In genomic region chr5:136965210-136965609, GRCm38 (mm10) we compare ENCODE assay signal across 14 mouse cellular contexts. TPM values are rescaled to one million over a fixed set of nuclear protein-coding genes. Genes with fewer than 3 reads are reported as not detected.
DNase-seq lines count a peak whose midpoint lies in the region; ATAC-seq and TF ChIP-seq lines count a peak whose summit lies in the region.
"Had no signal": no experiment of that assay in that cellular context is flagged by ENCODE, and none has a peak within 500 bp of the region (broad histone marks: within the 10 kb centered on the region; RNA-seq: fewer than 3 reads in every experiment).

No protein-coding gene starts in this region.

- H3K4me1 ChIP-seq in kidney, embryonic 16.5 days (ENCODE audit: insufficient read depth, low read length), result peaks cover 47% of the 10 kb centered on the region
- H3K4me1 ChIP-seq in heart, postnatal 0 days (ENCODE audit: control insufficient read depth, insufficient read depth), result peaks cover 22% of the 10 kb centered on the region; the same call in 1 of the 2 replicates
- H3K4me1 ChIP-seq in forebrain, embryonic 15.5 days, result peaks cover 17% of the 10 kb centered on the region

- no peak overlapping the region for H3K4me2 ChIP-seq in kidney, embryonic 16.5 days (replicated peaks; ENCODE audit: low read depth, low read length)
- no peak overlapping the region for H3K4me2 ChIP-seq in heart, postnatal 0 days (ENCODE audit: low read depth, low read length)
- no peak overlapping the region for H3K4me2 ChIP-seq in forebrain, embryonic 15.5 days (replicated peaks)
- H3K4me2 ChIP-seq: neural tube, embryonic 12.5 days had no signal

- peak overlapping the region; percentile 10; the same call in 1 of the 2 replicates for H3K9ac ChIP-seq in kidney, embryonic 16.5 days (replicated peaks; ENCODE audit: low read length)
- H3K9ac ChIP-seq in heart, postnatal 0 days (replicated peaks; ENCODE audit: low read depth, low read length), result no peak overlapping the region
- no peak overlapping the region for H3K9ac ChIP-seq in forebrain, embryonic 15.5 days (replicated peaks)
- H3K9ac ChIP-seq: neural tube, embryonic 12.5 days had no signal

- peak; percentile 33 for DNase-seq in cerebellum, adult 11-12 months
- DNase-seq in cerebellum, postnatal 4 days (ENCODE audit: low spot score in 2 of 2), result no peak
- no peak for DNase-seq in kidney, adult 8-10 months
- no peak for DNase-seq in heart, postnatal 0 days (ENCODE audit: low spot score)
- DNase-seq in spleen, postnatal 10 days (ENCODE audit: low spot score in 2 of 2), result peak; percentile 64 to 69
- DNase-seq in adrenal gland, postnatal 4 days (ENCODE audit: low spot score in 2 of 2), result no peak
- DNase-seq: adrenal gland, postnatal 36 days; gastrocnemius, postnatal 25 days had no signal

- no peak for TF ChIP-seq CTCF in heart, postnatal 0 days (IDR thresholded peaks at IDR 0.05; ENCODE audit: low read depth)

- TF ChIP-seq EP300 in heart, postnatal 0 days (IDR thresholded peaks at IDR 0.05; ENCODE audit: low read depth), result no peak

- H3K36me3 ChIP-seq in kidney, embryonic 16.5 days (ENCODE audit: insufficient read depth, low read length), result peaks cover 21% of the 10 kb centered on the region
- peaks cover 34% of the 10 kb centered on the region for H3K36me3 ChIP-seq in heart, postnatal 0 days (replicated peaks; ENCODE audit: control insufficient read depth, insufficient read depth, low read length)
- H3K36me3 ChIP-seq in forebrain, embryonic 15.5 days, result peaks cover 33% of the 10 kb centered on the region

- H3K27ac ChIP-seq in kidney, embryonic 16.5 days (ENCODE audit: low read length), result peak overlapping the region; percentile 92
- H3K27ac ChIP-seq in heart, postnatal 0 days (ENCODE audit: low read depth), result peak overlapping the region; percentile 85; the same call in 1 of the 2 replicates
- no peak overlapping the region for H3K27ac ChIP-seq in forebrain, embryonic 15.5 days (replicated peaks)
- H3K27ac ChIP-seq: neural tube, embryonic 12.5 days had no signal

- no peaks in the 10 kb centered on the region for H3K9me3 ChIP-seq in kidney, embryonic 16.5 days (ENCODE audit: low read length)
- no peaks in the 10 kb centered on the region for H3K9me3 ChIP-seq in heart, postnatal 0 days (replicated peaks; ENCODE audit: control insufficient read depth, low read length)
- no peaks in the 10 kb centered on the region for H3K9me3 ChIP-seq in forebrain, embryonic 15.5 days
- H3K9me3 ChIP-seq: forebrain, embryonic 10.5 days; megakaryocyte, embryonic 14.5 days; neural tube, embryonic 12.5 days had no signal

- 82% methylated on average over 9 of the region's 9 CpGs for WGBS in kidney, embryonic 16.5 days
- 63% methylated on average over 9 of the region's 9 CpGs for WGBS in heart, postnatal 0 days
- whole genome bisulfite sequencing in forebrain, embryonic 15.5 days, result 91% methylated on average over 9 of the region's 9 CpGs

- H3K4me3 ChIP-seq in kidney, embryonic 16.5 days (ENCODE audit: low read length), result no peak overlapping the region
- no peak overlapping the region for H3K4me3 ChIP-seq in heart, postnatal 0 days (ENCODE audit: low read depth, low read length)
- H3K4me3 ChIP-seq in forebrain, embryonic 15.5 days, result no peak overlapping the region
- H3K4me3 ChIP-seq: megakaryocyte, embryonic 14.5 days; neural tube, embryonic 12.5 days had no signal

- H3K27me3 ChIP-seq in kidney, embryonic 16.5 days (ENCODE audit: insufficient read depth, low read length), result no peaks in the 10 kb centered on the region
- no peaks in the 10 kb centered on the region for H3K27me3 ChIP-seq in heart, postnatal 0 days (ENCODE audit: control insufficient read depth, insufficient read depth, low read length)
- H3K27me3 ChIP-seq in forebrain, embryonic 15.5 days, result no peaks in the 10 kb centered on the region
- H3K27me3 ChIP-seq: megakaryocyte, embryonic 14.5 days; neural tube, embryonic 12.5 days had no signal

- no peak for ATAC-seq in kidney, embryonic 16.5 days (ENCODE audit: low FRiP score, low TSS enrichment)
- no peak for ATAC-seq in heart, postnatal 0 days (ENCODE audit: insufficient read depth, low read depth)
- no peak for ATAC-seq in forebrain, embryonic 15.5 days (replicated peaks)

RNA-seq across cellular contexts. Expression of gene Cldn15, which starts 1.2 kb away (rescaled TPM):
- polyA plus RNA-seq in kidney, embryonic 16.5 days (2015; fragmentation: Nextera tagmentation; extraction: Ambion mirVana), result 4.0 and 4.9 TPM in 2 replicates
- total RNA-seq in heart, postnatal 0 days (2014; rRNA removed; ENCODE audit: low replicate concordance), result 10.2 and 19.3 TPM in 2 replicates
- 7.9 and 9.1 TPM in 2 replicates for polyA plus RNA-seq in heart, postnatal 0 days (2015; fragmentation: Nextera tagmentation; extraction: Ambion mirVana)
- total RNA-seq in adrenal gland, postnatal 4 days (2021), result 10 to 100 TPM; 11.1 to 13.4 TPM
- polyA plus RNA-seq in forebrain, embryonic 15.5 days (2015; fragmentation: Nextera tagmentation; extraction: Ambion mirVana), result 0.10 and 0.28 TPM in 2 replicates
- total RNA-seq: left cerebral cortex, postnatal 36 days had no signal

RNA-seq across cellular contexts. Expression of gene Fis1, which starts 12.1 kb away (rescaled TPM):
- 291 and 296 TPM in 2 replicates for polyA plus RNA-seq in kidney, embryonic 16.5 days (2015; fragmentation: Nextera tagmentation; extraction: Ambion mirVana)
- 143 and 175 TPM in 2 replicates for total RNA-seq in heart, postnatal 0 days (2014; rRNA removed; ENCODE audit: low replicate concordance)
- polyA plus RNA-seq in heart, postnatal 0 days (2015; fragmentation: Nextera tagmentation; extraction: Ambion mirVana), result 245 and 249 TPM in 2 replicates
- total RNA-seq in adrenal gland, postnatal 4 days (2021), result 100 to 1,000 TPM; 211 to 213 TPM
- polyA plus RNA-seq in forebrain, embryonic 15.5 days (2015; fragmentation: Nextera tagmentation; extraction: Ambion mirVana), result 336 and 351 TPM in 2 replicates

RNA-seq across cellular contexts. Expression of gene Plod3, which starts 21.6 kb away (rescaled TPM):
- polyA plus RNA-seq in kidney, embryonic 16.5 days (2015; fragmentation: Nextera tagmentation; extraction: Ambion mirVana), result 59.7 and 64.4 TPM in 2 replicates
- 37.1 and 60.3 TPM in 2 replicates for total RNA-seq in heart, postnatal 0 days (2014; rRNA removed; ENCODE audit: low replicate concordance)
- polyA plus RNA-seq in heart, postnatal 0 days (2015; fragmentation: Nextera tagmentation; extraction: Ambion mirVana), result 21.7 and 24.5 TPM in 2 replicates
- 10 to 100 TPM; 60.4 to 64.7 TPM for total RNA-seq in adrenal gland, postnatal 4 days (2021)
- polyA plus RNA-seq in forebrain, embryonic 15.5 days (2015; fragmentation: Nextera tagmentation; extraction: Ambion mirVana), result 28.8 and 35.6 TPM in 2 replicates

RNA-seq across cellular contexts. Expression of gene Znhit1, which starts 22.6 kb away (rescaled TPM):
- polyA plus RNA-seq in kidney, embryonic 16.5 days (2015; fragmentation: Nextera tagmentation; extraction: Ambion mirVana), result 90.5 and 97.7 TPM in 2 replicates
- 39.7 and 45.6 TPM in 2 replicates for total RNA-seq in heart, postnatal 0 days (2014; rRNA removed; ENCODE audit: low replicate concordance)
- polyA plus RNA-seq in heart, postnatal 0 days (2015; fragmentation: Nextera tagmentation; extraction: Ambion mirVana), result 77.0 and 78.0 TPM in 2 replicates
- total RNA-seq in adrenal gland, postnatal 4 days (2021), result 10 to 100 TPM; 57.4 to 60.6 TPM
- 123 and 129 TPM in 2 replicates for polyA plus RNA-seq in forebrain, embryonic 15.5 days (2015; fragmentation: Nextera tagmentation; extraction: Ambion mirVana)

RNA-seq across cellular contexts. Expression of gene Ift22, which starts 57.3 kb away (rescaled TPM):
- polyA plus RNA-seq in kidney, embryonic 16.5 days (2015; fragmentation: Nextera tagmentation; extraction: Ambion mirVana), result 87.8 and 88.1 TPM in 2 replicates
- total RNA-seq in heart, postnatal 0 days (2014; rRNA removed; ENCODE audit: low replicate concordance), result 7.0 and 18.3 TPM in 2 replicates
- 23.3 and 27.2 TPM in 2 replicates for polyA plus RNA-seq in heart, postnatal 0 days (2015; fragmentation: Nextera tagmentation; extraction: Ambion mirVana)
- total RNA-seq in adrenal gland, postnatal 4 days (2021), result 10 to 100 TPM; 33.6 to 38.2 TPM
- polyA plus RNA-seq in forebrain, embryonic 15.5 days (2015; fragmentation: Nextera tagmentation; extraction: Ambion mirVana), result 116 and 124 TPM in 2 replicates

Comparison
In these comparisons a context has a peak if more than half of its experiments do, and no peak if none do; other contexts are left out.
1. DNase-seq: peak in cerebellum, adult 11-12 months (single experiment) and spleen, postnatal 10 days (2 of 2); none in cerebellum, postnatal 4 days (0 of 2), kidney, adult 8-10 months (0 of 2), heart, postnatal 0 days (single experiment) and adrenal gland, postnatal 4 days (0 of 2).